Mouse (Mus musculus): ENCODE measurements around the gene Mob3b.

DNA sequence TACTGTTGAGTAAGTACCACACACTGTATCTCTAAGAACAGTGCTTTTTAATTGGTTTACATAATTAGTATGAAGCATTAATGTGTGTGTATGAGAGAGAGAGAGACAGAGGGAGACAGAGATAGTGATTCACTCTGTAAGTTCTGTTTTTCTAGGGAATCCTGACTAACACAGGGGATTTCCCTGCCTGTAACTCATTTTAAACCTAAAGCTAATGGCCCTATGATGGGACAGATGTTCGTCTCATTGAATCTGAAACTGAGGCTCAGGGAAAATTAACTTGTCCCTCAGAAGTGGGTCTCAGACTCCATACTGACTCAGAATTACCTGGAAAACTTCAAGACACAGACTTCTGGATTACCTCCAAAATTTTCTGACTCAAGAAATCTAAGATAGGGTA, 96.3 kb downstream of the Mob3b start:
- TF ChIP-seq CTCF (conservative IDR thresholded peaks at IDR 0.05; ENCODE audit: low read length) (no peak), POU5F1 (IDR thresholded peaks at IDR 0.05; ENCODE audit: borderline replicate concordance, low read length) (no peak)
